Mouse (Mus musculus) spleen, postnatal 10 days (tissue): ENCODE data around the gene Odf2.
A peak's percentile ranks its signal among the peaks of the same experiment; 100 is the strongest.

ENCODE experiments used
- DNase-seq, 2 experiments: peaks; one replicate each; pipeline ENCODE4 v3.0.0; 2021 to 2022; ENCODE audit warnings: low spot score in 2 of 2

Gene Odf2

GRCm38 (mm10) chr2:29931194-29931593 lies 42.2 kb downstream of the Odf2 start:
- DNase-seq: no peak

- peak; percentile 97 to 98 for DNase-seq
Measured at GRCm38 (mm10) chr2:29934906-29935599, 46.0 kb downstream of the Odf2 start, which contains the start of gene Gle1. Gene Gle1, plus strand, starts transcription at chr2:29935426.

DNA sequence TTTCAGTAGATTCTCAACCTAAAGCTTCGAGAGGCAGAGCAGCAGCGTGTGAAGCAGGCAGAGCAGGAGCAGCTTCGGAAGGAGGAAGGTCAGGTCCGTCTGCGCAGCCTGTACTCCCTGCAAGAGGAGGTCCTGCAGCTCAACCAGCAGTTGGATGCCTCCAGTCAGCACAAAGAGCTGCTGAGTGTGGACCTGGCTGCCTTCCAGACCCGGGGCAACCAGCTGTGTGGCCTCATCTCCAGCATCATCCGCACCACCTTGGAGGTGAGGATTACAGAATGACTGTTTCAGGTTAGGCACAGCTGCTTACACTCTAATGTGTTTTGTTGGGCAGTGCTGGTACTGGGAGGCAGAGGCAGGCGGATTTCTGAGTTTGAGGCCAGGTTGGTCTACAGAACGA lies 51.1 kb downstream of the Odf2 start:
- no peak for DNase-seq

DNA sequence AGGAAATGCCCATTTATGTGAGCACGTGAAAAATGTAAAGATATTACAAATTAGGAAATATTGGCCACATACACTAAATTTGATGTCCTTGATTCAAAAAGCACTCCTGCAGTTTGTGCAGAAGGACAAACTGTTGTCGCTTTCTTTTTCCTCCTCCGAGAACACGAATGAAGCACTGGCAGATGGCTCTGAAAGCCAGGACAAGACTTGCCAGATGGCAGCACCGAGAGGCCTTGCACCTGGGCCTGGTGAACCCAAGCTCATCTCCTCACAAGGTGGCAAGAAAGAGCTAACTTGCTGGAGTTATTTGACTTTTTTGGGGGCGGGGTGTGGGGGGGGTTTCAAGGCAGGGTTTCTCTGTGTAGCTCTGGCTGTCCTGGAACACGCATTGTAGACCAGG lies 51.8 kb downstream of the Odf2 start:
- no peak for DNase-seq

GRCm38 (mm10) chr2:29944723-29945122 lies 55.7 kb downstream of the Odf2 start:
- no peak for DNase-seq

- no peak for DNase-seq
Measured at GRCm38 (mm10) chr2:29948896-29949295, 59.9 kb downstream of the Odf2 start.

- no peak for DNase-seq
Measured at GRCm38 (mm10) chr2:29961246-29961645, 72.2 kb downstream of the Odf2 start.

GRCm38 (mm10) chr2:29964354-29965249 lies 75.6 kb downstream of the Odf2 start:
- DNase-seq: peak in 1 of 2 experiments; percentile 22

- peak; percentile 70 to 92 for DNase-seq
Measured at GRCm38 (mm10) chr2:29965250-29965843, 76.3 kb downstream of the Odf2 start, which contains the start of gene Sptan1. Gene Sptan1, plus strand, starts transcription at chr2:29965560.

DNA sequence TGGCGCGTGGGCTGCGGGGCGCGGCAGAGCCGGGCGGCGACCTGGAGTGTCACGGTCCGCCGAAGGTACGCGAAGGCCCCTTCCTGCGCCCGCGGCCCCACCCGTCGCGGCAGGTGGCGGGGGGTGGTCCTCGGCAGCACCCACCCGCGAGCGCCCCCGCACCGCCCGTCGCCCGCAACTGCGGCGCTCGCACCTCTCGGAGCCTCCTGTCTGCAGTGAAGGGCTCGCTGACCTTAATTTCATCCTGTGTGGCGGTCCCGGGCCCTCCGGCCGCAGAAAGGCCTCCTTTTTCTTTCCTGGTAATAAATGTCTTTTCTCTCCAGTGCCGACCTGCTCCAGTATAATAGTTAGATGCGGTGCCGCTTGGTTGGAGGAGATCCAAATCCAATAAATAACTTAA lies 76.9 kb downstream of the Odf2 start:
- DNase-seq: peak; percentile 18 to 46

DNA sequence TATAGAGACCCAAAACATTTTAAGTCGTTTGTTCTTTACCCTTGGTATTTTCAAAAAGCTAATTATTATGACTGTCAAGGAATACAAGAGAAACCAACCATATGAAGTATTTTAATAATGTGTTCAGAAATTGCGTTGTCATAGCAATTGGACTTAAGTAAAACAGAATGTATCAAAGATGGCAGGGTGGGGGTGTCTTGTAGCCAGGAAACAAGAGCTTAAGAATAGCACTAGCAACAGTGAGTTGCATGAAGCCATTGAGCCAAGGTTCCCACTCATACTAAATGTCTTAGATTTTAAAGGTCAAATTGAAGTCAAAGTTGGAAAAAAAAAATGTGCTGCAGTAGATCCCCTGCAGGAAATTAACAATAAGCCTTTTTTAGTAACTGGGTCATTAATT lies 77.8 kb downstream of the Odf2 start:
- DNase-seq: no peak

GRCm38 (mm10) chr2:29967768-29968167 lies 78.7 kb downstream of the Odf2 start:
- DNase-seq: no peak

DNA sequence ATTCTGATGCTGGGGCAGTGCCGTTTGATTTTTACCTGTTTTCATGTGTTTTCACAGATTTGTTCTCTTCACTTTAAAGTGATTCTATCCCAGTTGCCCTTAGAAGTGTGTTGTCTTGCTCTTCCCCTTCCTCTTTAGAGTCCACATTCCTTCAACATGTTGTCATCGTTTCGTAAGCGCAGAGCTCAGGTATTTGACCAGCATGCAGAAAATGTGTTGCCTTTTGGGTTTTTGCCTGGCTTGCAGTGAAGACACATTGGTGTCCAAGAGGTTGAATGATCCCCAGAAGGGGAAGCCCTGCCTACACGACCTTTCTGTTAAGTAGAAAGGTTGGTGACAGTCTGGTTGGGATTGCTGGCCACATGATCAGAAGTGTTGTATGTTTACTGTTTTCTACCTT lies 79.6 kb downstream of the Odf2 start:
- DNase-seq: no peak

- peak in 1 of 2 experiments; percentile 19 for DNase-seq
Measured at GRCm38 (mm10) chr2:29971838-29972635, 83.0 kb downstream of the Odf2 start.

DNA sequence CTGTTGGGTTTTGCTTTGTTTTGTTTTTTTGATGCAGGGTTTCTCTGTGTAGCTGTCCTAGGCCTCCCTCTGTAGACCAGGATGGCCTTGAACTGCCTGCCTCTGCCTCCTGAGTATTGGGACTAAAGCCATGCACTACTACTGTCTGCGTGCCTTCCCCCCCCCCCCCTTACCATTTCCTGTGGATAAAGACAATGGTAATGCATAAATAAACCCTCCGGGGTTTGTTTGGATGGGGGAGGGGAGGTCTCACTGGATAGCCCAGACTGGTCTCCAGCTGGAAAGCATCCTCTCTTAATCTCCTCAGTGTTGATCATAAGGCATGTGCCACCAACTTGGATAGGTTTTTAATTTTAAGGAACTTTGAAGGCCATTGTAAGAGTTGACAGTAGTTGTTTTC lies 84.5 kb downstream of the Odf2 start:
- DNase-seq: no peak

GRCm38 (mm10) chr2:29977307-29977706 lies 88.3 kb downstream of the Odf2 start:
- peak in 1 of 2 experiments; percentile 63 for DNase-seq

GRCm38 (mm10) chr2:29980661-29981060 lies 91.6 kb downstream of the Odf2 start:
- DNase-seq: no peak
